ENCODE assay signal across 19 mouse cellular contexts in genomic region chr5:14167776-14168175, GRCm38 (mm10).
DNase-seq lines count a peak whose midpoint lies in the region; ATAC-seq and TF ChIP-seq lines count a peak whose summit lies in the region.
"Had no signal": no experiment of that assay in that cellular context is flagged by ENCODE, and none has a peak within 500 bp of the region (broad histone marks: within the 10 kb centered on the region; RNA-seq: fewer than 3 reads in every experiment).

No protein-coding gene starts in this region.

- DNase-seq in kidney, postnatal 0 days (ENCODE audit: low spot score), result no peak
- DNase-seq in 3T3-L1 (ENCODE audit: low read depth, low spot score) (peak; percentile 63), ES-CJ7 (ENCODE audit: low read depth, low spot score) (peak; percentile 14)
- peak; percentile 16 for DNase-seq in embryo, embryonic 11 days
- no peak for DNase-seq in yolk sac, embryonic 10.5 days (ENCODE audit: low spot score)
- DNase-seq: adrenal gland, adult 2 months; cerebellum, adult 11 months; cerebellum, postnatal 36 days; gastrocnemius, adult 2 months; heart, adult 18-20 months; kidney, adult 18-20 months; kidney, postnatal 36 days; liver, postnatal 0 days had no signal

- TF ChIP-seq CTCF in kidney, postnatal 0 days (IDR thresholded peaks at IDR 0.05; ENCODE audit: low read depth), result 0 out of 2 replicates have a peak, but pooled peaks have one; percentile 18

- no peak overlapping the region for H3K9ac ChIP-seq in kidney, postnatal 0 days (ENCODE audit: low read depth, low read length)
- no peak overlapping the region for H3K9ac ChIP-seq in kidney, embryonic 16.5 days (replicated peaks; ENCODE audit: low read length)
- H3K9ac ChIP-seq in liver, embryonic 12.5 days, result no peak overlapping the region
- H3K9ac ChIP-seq: forebrain, embryonic 15.5 days; hindbrain, embryonic 13.5 days; limb, embryonic 13.5 days; liver, postnatal 0 days had no signal

- H3K36me3 ChIP-seq in kidney, postnatal 0 days (ENCODE audit: insufficient read depth, low read length), result no peaks in the 10 kb centered on the region
- H3K36me3 ChIP-seq in kidney, embryonic 16.5 days (ENCODE audit: insufficient read depth, low read length), result no peaks in the 10 kb centered on the region
- no peaks in the 10 kb centered on the region for H3K36me3 ChIP-seq in liver, embryonic 12.5 days
- H3K36me3 ChIP-seq: forebrain, embryonic 15.5 days; hindbrain, embryonic 13.5 days; limb, embryonic 13.5 days had no signal

- no peak overlapping the region for H3K4me2 ChIP-seq in kidney, postnatal 0 days (ENCODE audit: low read length)
- no peak overlapping the region for H3K4me2 ChIP-seq in kidney, embryonic 16.5 days (replicated peaks; ENCODE audit: low read depth, low read length)
- no peak overlapping the region for H3K4me2 ChIP-seq in liver, embryonic 12.5 days
- H3K4me2 ChIP-seq: forebrain, embryonic 15.5 days; hindbrain, embryonic 13.5 days; limb, embryonic 13.5 days had no signal

- no peaks in the 10 kb centered on the region for H3K4me1 ChIP-seq in kidney, postnatal 0 days (replicated peaks; ENCODE audit: insufficient read depth, low read length)
- no peaks in the 10 kb centered on the region for H3K4me1 ChIP-seq in kidney, embryonic 16.5 days (ENCODE audit: insufficient read depth, low read length)
- no peaks in the 10 kb centered on the region for H3K4me1 ChIP-seq in liver, embryonic 12.5 days
- H3K4me1 ChIP-seq: forebrain, embryonic 15.5 days; limb, embryonic 13.5 days had no signal

- no peak overlapping the region for H3K4me3 ChIP-seq in kidney, postnatal 0 days (replicated peaks; ENCODE audit: low read depth, low read length)
- H3K4me3 ChIP-seq in kidney, embryonic 16.5 days (ENCODE audit: low read length), result no peak overlapping the region
- no peak overlapping the region for H3K4me3 ChIP-seq in liver, embryonic 12.5 days
- H3K4me3 ChIP-seq: forebrain, embryonic 15.5 days; gastrocnemius, adult 2 months; hindbrain, embryonic 13.5 days; limb, embryonic 13.5 days had no signal

- H3K27me3 ChIP-seq in kidney, postnatal 0 days (ENCODE audit: insufficient read depth, low read length), result no peaks in the 10 kb centered on the region
- no peaks in the 10 kb centered on the region for H3K27me3 ChIP-seq in kidney, embryonic 16.5 days (ENCODE audit: insufficient read depth, low read length)
- H3K27me3 ChIP-seq in liver, embryonic 12.5 days (replicated peaks), result no peaks in the 10 kb centered on the region
- H3K27me3 ChIP-seq: forebrain, embryonic 15.5 days; hindbrain, embryonic 13.5 days; limb, embryonic 13.5 days had no signal

- WGBS in kidney, postnatal 0 days, result 72% methylated on average over 3 of the region's 3 CpGs
- 67% methylated on average over 3 of the region's 3 CpGs for WGBS in kidney, embryonic 16.5 days
- 41% methylated on average over 3 of the region's 3 CpGs for WGBS in liver, embryonic 12.5 days (ENCODE audit: insufficient replicate concordance)

- H3K27ac ChIP-seq in kidney, postnatal 0 days, result no peak overlapping the region
- H3K27ac ChIP-seq in kidney, embryonic 16.5 days (ENCODE audit: low read length), result no peak overlapping the region
- no peak overlapping the region for H3K27ac ChIP-seq in liver, embryonic 12.5 days
- H3K27ac ChIP-seq: forebrain, embryonic 15.5 days; gastrocnemius, adult 2 months; hindbrain, embryonic 13.5 days; limb, embryonic 13.5 days had no signal

- no peak for ATAC-seq in kidney, postnatal 0 days (replicated peaks; ENCODE audit: low FRiP score, low read depth)
- ATAC-seq in kidney, embryonic 16.5 days (ENCODE audit: low FRiP score, low TSS enrichment), result no peak
- no peak for ATAC-seq in liver, embryonic 12.5 days
- ATAC-seq: CD4-positive, CD25-positive, alpha-beta regulatory T cell, adult 4 months; forebrain, embryonic 15.5 days; liver, postnatal 0 days had no signal

- no peaks in the 10 kb centered on the region for H3K9me3 ChIP-seq in kidney, postnatal 0 days (replicated peaks; ENCODE audit: low read length)
- H3K9me3 ChIP-seq in kidney, embryonic 16.5 days (ENCODE audit: low read length), result no peaks in the 10 kb centered on the region
- no peaks in the 10 kb centered on the region for H3K9me3 ChIP-seq in liver, embryonic 12.5 days (replicated peaks)
- H3K9me3 ChIP-seq: forebrain, embryonic 15.5 days; hindbrain, embryonic 13.5 days; limb, embryonic 13.5 days had no signal

Comparison
In these comparisons a context has a peak if more than half of its experiments do, and no peak if none do; other contexts are left out.
1. DNase-seq: peak in 3T3-L1 (single experiment), ES-CJ7 (single experiment) and embryo, embryonic 11 days (single experiment); none in kidney, postnatal 0 days (single experiment) and yolk sac, embryonic 10.5 days (single experiment).